Mouse (Mus musculus): ENCODE measurements around the gene Fdxr.
A peak's percentile ranks its signal among the peaks of the same experiment; 100 is the strongest.

The Fdxr gene

GRCm38 (mm10) chr11:115276780-115277603 lies at the start of gene Fdxr:
Gene Fdxr (minus strand): TSS chr11:115277050.
- peak; percentile 100 for DNase-seq (ENCODE audit: low spot score)

- DNase-seq (ENCODE audit: low spot score), result no peak
Observed at GRCm38 (mm10) chr11:115323354-115323753, 46.5 kb upstream of the Fdxr start.

- peak; percentile 87 for DNase-seq (ENCODE audit: low spot score)
Observed at GRCm38 (mm10) chr11:115321906-115322693, 45.2 kb upstream of the Fdxr start, which contains the start of gene Ush1g. Gene Ush1g (minus strand): TSS chr11:115322041.

- peak; percentile 61 for DNase-seq (ENCODE audit: low spot score)
Observed at GRCm38 (mm10) chr11:115319704-115320383, 43.0 kb upstream of the Fdxr start.

GRCm38 (mm10) chr11:115318245-115319027 lies 41.6 kb upstream of the Fdxr start:
- no peak for DNase-seq (ENCODE audit: low spot score)

GRCm38 (mm10) chr11:115317204-115317603 lies 40.4 kb upstream of the Fdxr start:
- no peak for DNase-seq (ENCODE audit: low spot score)

GRCm38 (mm10) chr11:115314249-115314648 lies 37.4 kb upstream of the Fdxr start:
- DNase-seq (ENCODE audit: low spot score), result peak; percentile 42

- no peak for DNase-seq (ENCODE audit: low spot score)
Observed at GRCm38 (mm10) chr11:115308781-115309180, 31.9 kb upstream of the Fdxr start.

- no peak for DNase-seq (ENCODE audit: low spot score)
Observed at GRCm38 (mm10) chr11:115306863-115307262, 30.0 kb upstream of the Fdxr start, which contains the start of gene Otop2. Gene Otop2 (plus strand): TSS chr11:115307163.

GRCm38 (mm10) chr11:115303167-115303566 lies 26.3 kb upstream of the Fdxr start:
- no peak for DNase-seq (ENCODE audit: low spot score)

- DNase-seq (ENCODE audit: low spot score), result no peak
Observed at GRCm38 (mm10) chr11:115301351-115301750, 24.5 kb upstream of the Fdxr start.

GRCm38 (mm10) chr11:115300745-115301144 lies 23.9 kb upstream of the Fdxr start:
- no peak for DNase-seq (ENCODE audit: low spot score)

- no peak for DNase-seq (ENCODE audit: low spot score)
Observed at GRCm38 (mm10) chr11:115298160-115298559, 21.3 kb upstream of the Fdxr start.

- peak; percentile 66 for DNase-seq (ENCODE audit: low spot score)
Observed at GRCm38 (mm10) chr11:115297214-115297826, 20.5 kb upstream of the Fdxr start, which contains the start of gene Fads6. Gene Fads6 (minus strand): TSS chr11:115297663.

- DNase-seq (ENCODE audit: low spot score), result no peak
Observed at GRCm38 (mm10) chr11:115296471-115297210, 19.8 kb upstream of the Fdxr start.

- DNase-seq (ENCODE audit: low spot score), result no peak
Observed at GRCm38 (mm10) chr11:115295939-115296338, 19.1 kb upstream of the Fdxr start.

GRCm38 (mm10) chr11:115292631-115293375 lies 16.0 kb upstream of the Fdxr start:
- no peak for DNase-seq (ENCODE audit: low spot score)

GRCm38 (mm10) chr11:115291503-115291902 lies 14.7 kb upstream of the Fdxr start:
- no peak for DNase-seq (ENCODE audit: low spot score)

GRCm38 (mm10) chr11:115290919-115291318 lies 14.1 kb upstream of the Fdxr start:
- no peak for DNase-seq (ENCODE audit: low spot score)

GRCm38 (mm10) chr11:115290314-115290713 lies 13.5 kb upstream of the Fdxr start:
- no peak for DNase-seq (ENCODE audit: low spot score)
